Mouse (Mus musculus): ENCODE results near the gene Pdcd6ip. TPM values are rescaled to one million over a fixed set of nuclear protein-coding genes. Genes with fewer than 3 reads are reported as not detected.

Gene Pdcd6ip
- polyA plus RNA-seq, 1 experiment: 52.9 TPM

GRCm38 (mm10) chr9:113719063-113719462 is 11.0 kb upstream of the Pdcd6ip start:
- 24% methylated on average over 5 of the region's 5 CpGs for whole genome bisulfite sequencing
- no peaks in the 10 kb centered on the region for H3K27me3 ChIP-seq (ENCODE audit: control insufficient read depth, insufficient read depth, low read length)
- H3K4me1 ChIP-seq (ENCODE audit: control insufficient read depth, insufficient read depth, low read length): no peaks in the 10 kb centered on the region
- no peak overlapping the region for H3K4me3 ChIP-seq (replicated peaks; ENCODE audit: insufficient read depth, low read depth, low read length)
- peak; percentile 39; the same call in 1 of the 2 replicates for TF ChIP-seq CTCF (IDR thresholded peaks at IDR 0.05; ENCODE audit: borderline replicate concordance, insufficient read depth, low read depth, low read length)
- TF ChIP-seq POLR2A (IDR thresholded peaks at IDR 0.05; ENCODE audit: borderline replicate concordance, insufficient read depth, low read length): no peak
- DNase-seq: no peak
- H3K27ac ChIP-seq (ENCODE audit: insufficient read depth, low read length): no peak overlapping the region

GRCm38 (mm10) chr9:113710871-113711270 is 2.8 kb upstream of the Pdcd6ip start:
- Histone ChIP-seq H3K4me1 (ENCODE audit: control insufficient read depth, insufficient read depth, low read length) (peaks cover 2% of the 10 kb centered on the region; the same call in 1 of the 2 replicates), H3K27ac (ENCODE audit: insufficient read depth, low read length) (no peak overlapping the region), H3K27me3 (ENCODE audit: control insufficient read depth, insufficient read depth, low read length) (no peaks in the 10 kb centered on the region), H3K4me3 (replicated peaks; ENCODE audit: insufficient read depth, low read depth, low read length) (no peak overlapping the region)
- 60% methylated on average over 12 of the region's 12 CpGs for WGBS
- no peak for DNase-seq
- TF ChIP-seq POLR2A (IDR thresholded peaks at IDR 0.05; ENCODE audit: borderline replicate concordance, insufficient read depth, low read length) (no peak), CTCF (IDR thresholded peaks at IDR 0.05; ENCODE audit: borderline replicate concordance, insufficient read depth, low read depth, low read length) (no peak)

GRCm38 (mm10) chr9:113708361-113709280 is 562 bp upstream of the Pdcd6ip start:
- Histone ChIP-seq H3K4me1 (ENCODE audit: control insufficient read depth, insufficient read depth, low read length) (peaks cover 2% of the 10 kb centered on the region; the same call in 1 of the 2 replicates), H3K4me3 (replicated peaks; ENCODE audit: insufficient read depth, low read depth, low read length) (peak overlapping the region; percentile 97), H3K27me3 (ENCODE audit: control insufficient read depth, insufficient read depth, low read length) (no peaks in the 10 kb centered on the region), H3K27ac (ENCODE audit: insufficient read depth, low read length) (peak overlapping the region; percentile 40)
- 49% methylated on average over 19 of the region's 19 CpGs for WGBS
- DNase-seq: no peak
- no peak for TF ChIP-seq POLR2A (IDR thresholded peaks at IDR 0.05; ENCODE audit: borderline replicate concordance, insufficient read depth, low read length)
- no peak for TF ChIP-seq CTCF (IDR thresholded peaks at IDR 0.05; ENCODE audit: borderline replicate concordance, insufficient read depth, low read depth, low read length)

GRCm38 (mm10) chr9:113706841-113707240 is 1.2 kb downstream of the Pdcd6ip start:
- peaks cover 2% of the 10 kb centered on the region; the same call in 1 of the 2 replicates for H3K4me1 ChIP-seq (ENCODE audit: control insufficient read depth, insufficient read depth, low read length)
- H3K4me3 ChIP-seq (replicated peaks; ENCODE audit: insufficient read depth, low read depth, low read length): peak overlapping the region; percentile 97
- WGBS: 13% methylated on average over 9 of the region's 9 CpGs
- TF ChIP-seq POLR2A (IDR thresholded peaks at IDR 0.05; ENCODE audit: borderline replicate concordance, insufficient read depth, low read length): no peak
- TF ChIP-seq CTCF (IDR thresholded peaks at IDR 0.05; ENCODE audit: borderline replicate concordance, insufficient read depth, low read depth, low read length): no peak
- H3K27me3 ChIP-seq (ENCODE audit: control insufficient read depth, insufficient read depth, low read length): no peaks in the 10 kb centered on the region
- H3K27ac ChIP-seq (ENCODE audit: insufficient read depth, low read length): no peak overlapping the region
- DNase-seq: peak in 1 of 2 experiments; percentile 13

- no peak overlapping the region for H3K27ac ChIP-seq (ENCODE audit: insufficient read depth, low read length)
- TF ChIP-seq CTCF (IDR thresholded peaks at IDR 0.05; ENCODE audit: borderline replicate concordance, insufficient read depth, low read depth, low read length) (no peak), POLR2A (IDR thresholded peaks at IDR 0.05; ENCODE audit: borderline replicate concordance, insufficient read depth, low read length) (no peak)
- 40% methylated on average over 2 of the region's 2 CpGs for WGBS
- H3K4me3 ChIP-seq (replicated peaks; ENCODE audit: insufficient read depth, low read depth, low read length): peak overlapping the region; percentile 97
- H3K27me3 ChIP-seq (ENCODE audit: control insufficient read depth, insufficient read depth, low read length): no peaks in the 10 kb centered on the region
- H3K4me1 ChIP-seq (ENCODE audit: control insufficient read depth, insufficient read depth, low read length): peaks cover 2% of the 10 kb centered on the region; the same call in 1 of the 2 replicates
- no peak for DNase-seq
Measured at GRCm38 (mm10) chr9:113706108-113706507, 2.0 kb downstream of the Pdcd6ip start.

GRCm38 (mm10) chr9:113701441-113702160 is 6.5 kb downstream of the Pdcd6ip start:
- Histone ChIP-seq H3K4me1 (ENCODE audit: control insufficient read depth, insufficient read depth, low read length) (peaks cover 2% of the 10 kb centered on the region; the same call in 1 of the 2 replicates), H3K27ac (ENCODE audit: insufficient read depth, low read length) (no peak overlapping the region), H3K27me3 (ENCODE audit: control insufficient read depth, insufficient read depth, low read length) (no peaks in the 10 kb centered on the region), H3K4me3 (replicated peaks; ENCODE audit: insufficient read depth, low read depth, low read length) (no peak overlapping the region)
- 84% methylated on average over 5 of the region's 5 CpGs for WGBS
- no peak for TF ChIP-seq POLR2A (IDR thresholded peaks at IDR 0.05; ENCODE audit: borderline replicate concordance, insufficient read depth, low read length)
- TF ChIP-seq CTCF (IDR thresholded peaks at IDR 0.05; ENCODE audit: borderline replicate concordance, insufficient read depth, low read depth, low read length): no peak
- DNase-seq: no peak

GRCm38 (mm10) chr9:113687461-113687860 is 20.6 kb downstream of the Pdcd6ip start:
- Histone ChIP-seq H3K27ac (ENCODE audit: insufficient read depth, low read length) (no peak overlapping the region), H3K4me1 (ENCODE audit: control insufficient read depth, insufficient read depth, low read length) (no peaks in the 10 kb centered on the region), H3K4me3 (replicated peaks; ENCODE audit: insufficient read depth, low read depth, low read length) (no peak overlapping the region), H3K27me3 (ENCODE audit: control insufficient read depth, insufficient read depth, low read length) (no peaks in the 10 kb centered on the region)
- no peak for TF ChIP-seq CTCF (IDR thresholded peaks at IDR 0.05; ENCODE audit: borderline replicate concordance, insufficient read depth, low read depth, low read length)
- no peak for TF ChIP-seq POLR2A (IDR thresholded peaks at IDR 0.05; ENCODE audit: borderline replicate concordance, insufficient read depth, low read length)
- 97% methylated on average over 12 of the region's 12 CpGs for WGBS
- no peak for DNase-seq
